Mouse (Mus musculus) central nervous system, embryonic 11.5 days (tissue): Measurements from ENCODE around the gene Fam198a. TPM values are rescaled to one million over a fixed set of nuclear protein-coding genes. Genes with fewer than 3 reads are reported as not detected.

Experiments used
- polyA plus RNA-seq: library from polyadenylated mRNA; depleted of rRNA; stranded (reverse); fragments of >200 nt; gene quantifications from 2 replicates; pipeline ENCODE4 v1.2.3, GENCODE M21; 2012; rRNA removed

Gene Fam198a
- polyA plus RNA-seq = 0.70 and 0.77 TPM in 2 replicates

DNA sequence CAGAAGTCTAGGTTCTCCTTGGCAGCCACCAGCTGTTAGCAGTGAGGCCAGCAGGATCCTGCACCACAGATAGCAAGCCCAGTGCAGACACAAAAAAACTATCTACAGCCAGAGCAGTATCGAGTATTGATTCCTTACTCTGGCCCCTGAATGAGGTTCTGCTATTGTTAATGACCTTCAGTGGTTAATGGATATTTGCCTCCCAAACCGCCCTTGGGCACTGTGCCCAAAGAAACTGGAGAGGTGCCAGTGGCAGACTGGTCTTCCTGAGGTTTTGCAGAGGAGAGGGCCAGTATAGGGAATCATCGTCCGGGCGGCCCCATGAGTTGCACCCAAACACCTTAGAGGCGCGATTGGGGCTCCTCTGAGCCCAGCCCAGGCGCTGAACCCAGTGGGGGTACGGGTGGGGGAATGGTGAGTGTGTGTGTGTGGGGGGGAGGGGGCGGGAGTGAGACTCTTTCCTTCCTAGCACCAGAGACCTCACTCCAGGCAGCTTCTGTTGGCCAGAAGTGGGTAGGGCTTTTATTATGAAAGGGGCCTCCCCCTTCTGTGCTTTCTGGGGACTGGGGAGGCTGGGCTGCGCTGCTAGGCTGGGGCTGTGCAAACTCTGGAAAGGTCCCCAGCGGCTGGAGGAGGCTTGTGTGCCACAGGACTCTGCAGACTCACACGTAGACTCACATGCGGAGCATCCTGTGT, at the start of gene Fam198a:
Fam198a (plus strand) TSS at position 571 of the 696 bp plus-strand sequence.

DNA sequence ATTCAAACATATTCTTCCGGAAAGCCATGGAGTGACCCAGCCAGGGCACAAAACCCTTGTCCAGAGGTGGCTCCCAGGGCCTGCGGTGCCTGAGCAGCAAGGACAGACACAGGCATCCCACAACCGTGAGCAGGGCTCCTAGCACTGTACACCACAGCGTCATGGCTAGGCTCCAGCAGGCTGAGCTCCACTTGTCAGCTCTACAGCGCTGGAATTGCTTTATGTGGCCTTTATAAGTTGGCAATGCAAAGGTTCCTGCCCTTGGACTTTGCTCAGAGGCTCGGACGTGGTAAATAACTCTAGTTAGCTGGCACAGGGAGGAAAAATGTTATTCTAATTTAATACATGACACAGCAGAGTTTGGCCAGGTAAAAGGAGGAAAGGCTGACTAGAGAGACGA, 34.7 kb upstream of the Fam198a start, which contains the start of gene Cyp8b1:
Cyp8b1 (minus strand) TSS at position 204 of the 400 bp plus-strand sequence.

DNA sequence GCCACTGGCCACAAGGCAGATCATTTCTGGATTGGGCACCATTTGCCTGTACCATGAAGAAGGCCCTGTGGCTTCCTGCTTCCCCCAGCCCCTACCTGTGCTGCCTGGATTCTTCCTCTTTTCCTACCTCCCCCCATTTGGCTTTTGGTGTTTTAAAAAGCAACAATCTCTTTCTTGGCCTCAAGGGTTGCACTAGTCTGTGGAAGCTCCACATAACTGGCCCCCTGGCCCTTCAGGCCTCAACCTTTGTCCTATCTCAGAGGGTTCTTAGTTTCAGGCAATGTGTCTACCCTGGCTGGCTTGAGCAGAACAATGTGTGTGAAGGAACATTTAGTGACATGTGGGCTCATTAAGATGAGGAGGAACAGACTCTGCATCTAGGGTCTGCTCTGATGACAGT, 46.2 kb downstream of the Fam198a start, which contains the start of gene Pomgnt2:
Pomgnt2 (minus strand) TSS at position 101 of the 400 bp plus-strand sequence.

Other genes starting within 250 kb of the Fam198a start
- gene Sec22c, start 245.5 kb upstream of the Fam198a start, polyA plus RNA-seq = 13.2 and 14.1 TPM in 2 replicates
- gene Ss18l2, start 240.7 kb upstream of the Fam198a start, polyA plus RNA-seq = 35.0 and 65.5 TPM in 2 replicates
- 117 and 173 TPM in 2 replicates for gene Nktr, start 231.8 kb upstream of the Fam198a start, polyA plus RNA-seq
- gene Zfp651, start 191.7 kb upstream of the Fam198a start, polyA plus RNA-seq = 35.1 and 38.3 TPM in 2 replicates
- gene Klhl40, start 173.4 kb upstream of the Fam198a start, polyA plus RNA-seq = 0.12 and 1.5 TPM in 2 replicates
- gene Hhatl, start 158.5 kb upstream of the Fam198a start, polyA plus RNA-seq = 0.24 and 0.48 TPM in 2 replicates
- 2.1 and 3.2 TPM in 2 replicates for gene Ccdc13, start 111.5 kb upstream of the Fam198a start, polyA plus RNA-seq
- 50.0 and 60.2 TPM in 2 replicates for gene Higd1a, start 92.6 kb upstream of the Fam198a start, polyA plus RNA-seq
- 0.37 and 0.46 TPM in 2 replicates for gene Ackr2, start 52.6 kb upstream of the Fam198a start, polyA plus RNA-seq
- not detected in 2 replicates for gene Cyp8b1, start 34.7 kb upstream of the Fam198a start, polyA plus RNA-seq
- 9.6 and 11.7 TPM in 2 replicates for gene Pomgnt2, start 46.1 kb downstream of the Fam198a start, polyA plus RNA-seq
- 36.1 and 39.4 TPM in 2 replicates for gene Snrk, start 166.3 kb downstream of the Fam198a start, polyA plus RNA-seq